Mouse (Mus musculus) left cerebral cortex, postnatal 14 days (tissue): Measurements from ENCODE around the gene Sult6b1. TPM values are rescaled to one million over a fixed set of nuclear protein-coding genes. Genes with fewer than 3 reads are reported as not detected.

Source experiments
- DNase-seq, 2 experiments: peaks; one replicate each; pipeline ENCODE4 v3.0.0; 2021 to 2022; ENCODE audit warnings: low spot score in 2 of 2, mixed read lengths in 1 of 2
- intact Hi-C: fragments of 180-260 bp; cut with DNase I; formaldehyde crosslinking; loops from one replicate; pipeline ENCODE4 v1.15.1; 2025
- total RNA-seq, 2 experiments: library from RNA; stranded (reverse); gene quantifications; 2 replicates each; pipeline ENCODE4 v1.2.3; 2021

Gene Sult6b1
- total RNA-seq, 2 experiments from 2014 or later, result not detected

DNA sequence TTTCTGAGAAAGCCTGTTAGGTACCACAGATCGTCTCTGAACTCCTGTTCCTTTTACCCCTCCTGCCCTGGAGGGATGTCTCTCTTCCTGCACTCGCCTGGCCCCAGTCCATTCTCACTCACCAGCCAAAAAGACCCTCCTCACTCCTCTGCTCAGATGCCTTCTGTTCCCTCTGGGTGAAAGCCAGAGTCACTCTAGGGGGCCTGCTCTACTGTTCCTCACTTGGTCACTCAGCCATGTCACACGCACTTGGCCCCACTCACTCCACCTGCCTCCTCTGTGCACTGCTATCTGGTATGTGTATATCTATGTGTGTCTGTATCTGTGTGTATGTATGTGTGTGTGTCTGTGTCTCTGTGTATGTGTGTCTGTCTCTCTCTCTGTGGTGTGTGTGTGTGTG lies 17.6 kb downstream of the Sult6b1 start:
- DNase-seq, result no peak
- intact Hi-C loops, result no loop called here

DNA sequence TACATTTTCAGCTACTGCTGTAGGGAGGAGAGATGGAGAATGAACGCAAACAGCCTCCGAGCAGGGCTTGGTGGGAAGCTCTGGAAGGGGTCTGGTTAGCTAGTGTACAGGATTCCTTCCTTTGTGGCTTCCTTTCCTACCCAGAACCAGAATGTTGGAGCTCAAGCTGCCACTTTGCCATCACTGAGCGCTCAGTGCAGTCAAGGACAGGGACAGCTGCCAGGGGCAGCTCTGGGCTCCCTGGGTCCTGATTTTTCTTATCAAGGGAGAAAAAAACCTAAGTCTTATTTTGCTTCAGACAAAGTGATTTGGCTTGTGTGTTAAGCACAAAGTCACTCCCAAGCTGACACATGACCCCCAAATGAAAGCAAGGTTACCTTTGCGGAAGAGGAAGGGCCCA lies 18.2 kb downstream of the Sult6b1 start:
- no peak for DNase-seq
- intact Hi-C loops, result no loop called here

GRCm38 (mm10) chr17:78885286-78886065 lies 21.3 kb downstream of the Sult6b1 start:
- intact Hi-C loops, result no loop called here
- no peak for DNase-seq

- no peak for DNase-seq
- intact Hi-C loops, result no loop called here
These were observed 23.5 kb downstream of the Sult6b1 start for GRCm38 (mm10) chr17:78883291-78883690.

DNA sequence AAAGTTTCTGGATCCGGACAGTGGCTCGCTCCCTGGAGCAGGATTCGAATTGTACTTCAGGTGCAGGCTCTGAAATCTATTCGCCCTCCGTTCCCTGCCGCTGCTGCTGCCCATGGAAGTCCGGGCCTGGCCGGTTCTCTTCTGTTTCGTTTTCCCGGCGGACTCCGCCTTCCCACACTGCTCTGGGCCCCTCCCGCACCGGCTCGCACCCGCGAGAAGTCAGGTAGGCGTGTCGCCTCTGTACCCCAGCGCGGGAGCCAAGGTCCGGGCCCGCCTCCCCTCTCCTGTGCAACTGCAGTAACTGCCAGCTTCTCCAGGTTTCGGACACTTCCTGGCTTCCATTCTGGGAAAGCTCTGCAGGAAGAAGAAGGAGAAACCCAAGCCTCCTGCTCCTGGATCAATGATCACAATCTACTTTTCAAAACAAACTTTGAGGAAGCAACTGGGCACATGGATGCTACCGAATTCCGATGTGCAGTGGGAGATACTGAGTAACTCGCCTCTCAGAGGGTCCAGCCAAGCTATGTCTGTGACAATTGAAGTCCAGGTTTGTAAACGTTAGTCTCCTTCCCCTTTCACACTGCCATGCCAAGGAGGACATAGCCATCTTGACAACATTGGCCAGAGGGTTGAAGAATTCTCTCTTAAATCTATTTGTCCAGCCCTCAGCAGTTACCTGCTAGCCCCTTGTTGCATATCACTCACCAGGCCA lies 24.2 kb downstream of the Sult6b1 start, which contains the start of gene Eif2ak2:
Gene Eif2ak2 (minus strand): TSS at position 173 of the 712 bp plus-strand sequence.
- intact Hi-C loops, result no loop called here
- DNase-seq, result peak; percentile 35 to 47

DNA sequence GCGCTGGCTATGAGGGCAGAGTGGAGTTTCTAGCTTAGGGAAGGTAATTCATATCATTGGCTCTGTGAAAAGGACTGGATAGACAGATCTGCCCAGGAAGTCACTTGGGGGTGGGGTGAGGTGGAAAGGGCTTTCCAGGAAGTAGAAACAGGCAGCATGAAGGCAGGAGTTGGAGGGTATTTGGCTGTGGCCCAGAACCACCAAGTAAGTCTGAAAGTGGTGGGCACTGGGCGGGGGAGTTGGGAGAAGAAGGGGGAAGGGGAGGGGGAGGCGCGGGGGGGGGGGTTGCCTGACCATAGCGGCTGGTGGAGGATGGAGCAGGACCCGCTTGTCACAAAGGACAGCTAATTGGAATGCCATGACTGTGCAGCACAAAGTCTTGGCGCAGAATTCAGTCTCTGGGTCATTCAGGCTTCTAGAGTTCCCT lies 24.9 kb downstream of the Sult6b1 start:
- intact Hi-C loops, result no loop called here
- peak in 1 of 2 experiments; percentile 6 for DNase-seq

- intact Hi-C loops, result no loop called here
- DNase-seq, result no peak
These were observed 32.9 kb downstream of the Sult6b1 start for GRCm38 (mm10) chr17:78873886-78874285.

DNA sequence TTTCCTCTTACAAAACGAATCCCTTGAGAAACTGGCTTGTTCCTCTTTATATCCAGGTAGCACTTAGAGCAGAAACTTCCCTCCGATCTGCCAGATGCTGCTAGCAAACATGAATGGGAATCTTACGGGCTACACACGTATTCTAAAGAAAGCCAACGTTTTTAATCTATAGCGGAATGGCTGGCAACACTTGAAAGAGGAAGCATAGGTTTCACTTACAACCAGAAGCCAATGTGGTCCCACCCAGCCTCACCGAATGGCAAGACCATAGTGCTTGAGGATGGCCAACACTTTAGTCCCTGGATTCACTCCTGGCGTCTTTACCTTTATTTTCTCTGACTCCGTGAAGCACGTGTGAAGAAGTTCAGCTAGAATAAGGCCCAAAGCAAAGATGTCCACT lies 50.5 kb downstream of the Sult6b1 start:
- no peak for DNase-seq
- intact Hi-C loops, result no loop called here

DNA sequence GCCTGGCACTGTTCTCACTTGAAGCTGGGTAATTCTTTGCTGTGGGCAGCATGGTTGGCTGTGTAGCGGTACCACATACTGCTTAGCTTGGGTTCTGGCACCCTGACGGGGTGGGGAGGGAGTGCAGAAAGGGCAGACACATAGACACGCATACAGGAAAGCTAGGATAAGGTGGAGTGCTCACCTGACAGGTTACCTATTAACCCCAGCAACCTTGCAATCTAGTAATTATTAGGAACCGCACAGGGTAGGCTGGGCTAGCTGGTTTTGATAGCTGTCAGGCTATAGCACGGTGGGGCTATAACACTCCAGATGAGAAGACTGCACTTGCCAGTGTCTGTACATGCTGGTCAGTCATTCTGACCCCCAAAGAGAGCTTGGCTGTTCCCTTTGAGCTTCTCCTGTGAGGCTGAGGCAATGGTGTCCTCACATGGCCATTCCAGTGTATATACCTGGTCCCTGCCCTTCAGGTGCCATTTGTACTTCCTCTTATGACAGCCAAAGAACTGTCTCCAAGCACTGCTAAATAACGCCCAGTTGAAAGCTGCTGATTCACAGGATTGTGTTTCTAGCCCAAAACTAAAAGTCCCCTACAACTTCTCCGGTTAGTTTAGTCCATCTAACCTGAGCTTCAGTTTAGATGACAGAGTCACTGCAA lies 64.4 kb downstream of the Sult6b1 start:
- intact Hi-C loops, result loop anchor here (5.0 kb wide), 1 partner anchor 80 kb away; no protein-coding TSS in a partner anchor
- DNase-seq, result no peak

GRCm38 (mm10) chr17:78836056-78836455 lies 70.7 kb downstream of the Sult6b1 start:
- no peak for DNase-seq
- intact Hi-C loops, result loop anchor here (5.0 kb wide), 1 partner anchor 101 kb away; the partner anchor contains the start of genes Cebpz and Ndufaf7

GRCm38 (mm10) chr17:78834856-78835835 lies 71.6 kb downstream of the Sult6b1 start, which contains the start of the genes Heatr5b and Gpatch11:
TSS of gene Heatr5b (minus strand) at chr17:78835364.
TSS of gene Gpatch11 (plus strand) at chr17:78835567.
- intact Hi-C loops, result loop anchor here (5.0 kb wide), 1 partner anchor 102 kb away; the partner anchor contains the start of genes Cebpz and Ndufaf7
- DNase-seq, result peak; percentile 98 to 99

Other genes with a start within 250 kb of the Sult6b1 start
- gene Strn, start 169.8 kb downstream of the Sult6b1 start, total RNA-seq, result 10 to 100 TPM; 70.4 to 75.8 TPM
- gene Heatr5b, start 71.6 kb downstream of the Sult6b1 start, total RNA-seq, result 10 to 100 TPM; 52.4 to 52.9 TPM
- gene Gpatch11, start 71.4 kb downstream of the Sult6b1 start, total RNA-seq, result 10 to 100 TPM; 31.5 to 31.9 TPM
- 1 to 10 TPM; 3.4 to 5.7 TPM for gene Eif2ak2, start 24.4 kb downstream of the Sult6b1 start, total RNA-seq
- 10 to 100 TPM; 34.3 to 35.4 TPM for gene Cebpzos, start 9.5 kb upstream of the Sult6b1 start, total RNA-seq
- 10 to 100 TPM; 33.2 to 33.5 TPM for gene Cebpz, start 30.1 kb upstream of the Sult6b1 start, total RNA-seq
- 10 to 100 TPM; 59.3 to 66.2 TPM for gene Ndufaf7, start 30.1 kb upstream of the Sult6b1 start, total RNA-seq
- gene Prkd3, start 113.8 kb upstream of the Sult6b1 start, total RNA-seq, result 10 to 100 TPM; 11.2 to 11.3 TPM
- gene Qpct, start 144.9 kb upstream of the Sult6b1 start, total RNA-seq, result 10 to 100 TPM in 1 of 2 experiments, 1 to 10 TPM in 1; 7.9 to 12.5 TPM